Mouse (Mus musculus) embryonic facial prominence, embryonic 12.5 days (tissue): ENCODE results near the gene Morc1. TPM values are rescaled to one million over a fixed set of nuclear protein-coding genes. Genes with fewer than 3 reads are reported as not detected.

Experiments
- ATAC-seq: fragments of 200-750 bp; cut with Nextera tagmentation; 2 replicates; pipeline ENCODE4 v1.8.0; 2017; ENCODE audit not compliant: insufficient number of reproducible peaks, insufficient read depth, low FRiP score, low TSS enrichment
- H3K27ac ChIP-seq: fragments of 300-500 bp; sonication (generic); 2 replicates; pipeline ENCODE4 v1.5.1; 2016; ENCODE audit warnings: mild to moderate bottlenecking
- H3K27me3 ChIP-seq: fragments of 300-500 bp; sonication (generic); 2 replicates; pipeline ENCODE4 v1.6.1; 2016; ENCODE audit warnings: mild to moderate bottlenecking, moderate library complexity
- H3K36me3 ChIP-seq: fragments of 300-500 bp; sonication (generic); 2 replicates; pipeline ENCODE4 v1.6.1; 2016; ENCODE audit warnings: mild to moderate bottlenecking
- H3K4me1 ChIP-seq: fragments of 300-500 bp; sonication (generic); 2 replicates; pipeline ENCODE4 v1.6.1; 2016
- H3K4me2 ChIP-seq: fragments of 300-500 bp; sonication (generic); replicated peaks from 2 replicates; pipeline ENCODE4 v1.6.1; 2016; ENCODE audit warnings: mild to moderate bottlenecking, moderate library complexity
- H3K4me3 ChIP-seq: fragments of 300-500 bp; sonication (generic); 2 replicates; pipeline ENCODE4 v1.5.1; 2016; ENCODE audit warnings: mild to moderate bottlenecking
- H3K9ac ChIP-seq: fragments of 300-500 bp; sonication (generic); 2 replicates; pipeline ENCODE4 v1.6.1; 2016; ENCODE audit warnings: mild to moderate bottlenecking, moderate library complexity
- H3K9me3 ChIP-seq: fragments of 300-500 bp; sonication (generic); 2 replicates; pipeline ENCODE4 v1.6.1; 2016; ENCODE audit warnings: mild to moderate bottlenecking, moderate library complexity
- WGBS: fragments of 180-500 bp; shearing (Covaris S2); methylation state at CpG from one replicate; pipeline ENCODE4 v1.1.7; 2016; 5-methylcytosine and 5-hydroxymethylcytosine counted together
- polyA plus RNA-seq: library from polyadenylated mRNA; unstranded; fragments of >200 nt; fragmentation: Nextera tagmentation; extraction: Ambion mirVana; gene quantifications from 2 replicates; pipeline ENCODE4 v1.2.1, GENCODE M21; 2016

The Morc1 gene
- polyA plus RNA-seq, 1 experiment from 2014 or later: not detected

GRCm38 (mm10) chr16:48671696-48672095, 240.7 kb downstream of the Morc1 start:
- Histone ChIP-seq H3K4me3 (no peak overlapping the region), H3K4me1 (no peaks in the 10 kb centered on the region), H3K36me3 (no peaks in the 10 kb centered on the region), H3K9ac (no peak overlapping the region), H3K9me3 (no peaks in the 10 kb centered on the region), H3K4me2 (no peak overlapping the region), H3K27ac (no peak overlapping the region), H3K27me3 (no peaks in the 10 kb centered on the region)
- no peak for ATAC-seq
- 59% methylated on average over 5 of the region's 5 CpGs for WGBS

GRCm38 (mm10) chr16:48672664-48673063, 241.6 kb downstream of the Morc1 start:
- WGBS: 77% methylated on average over 3 of the region's 3 CpGs
- no peak overlapping the region for H3K27ac ChIP-seq
- H3K9ac ChIP-seq: no peak overlapping the region
- H3K27me3 ChIP-seq: no peaks in the 10 kb centered on the region
- H3K36me3 ChIP-seq: no peaks in the 10 kb centered on the region
- no peaks in the 10 kb centered on the region for H3K4me1 ChIP-seq
- no peak overlapping the region for H3K4me2 ChIP-seq
- H3K9me3 ChIP-seq: no peaks in the 10 kb centered on the region
- ATAC-seq: no peak
- no peak overlapping the region for H3K4me3 ChIP-seq

- Histone ChIP-seq H3K27ac (no peak overlapping the region), H3K36me3 (no peaks in the 10 kb centered on the region), H3K9ac (no peak overlapping the region), H3K4me2 (no peak overlapping the region), H3K9me3 (no peaks in the 10 kb centered on the region), H3K4me3 (no peak overlapping the region), H3K27me3 (no peaks in the 10 kb centered on the region), H3K4me1 (no peaks in the 10 kb centered on the region)
- 0 out of 2 replicates have a peak, but pooled peaks have one; percentile 69 for ATAC-seq
- WGBS: 14% methylated on average over 10 of the region's 10 CpGs
Observed at GRCm38 (mm10) chr16:48675607-48676006, 244.6 kb downstream of the Morc1 start.

GRCm38 (mm10) chr16:48676205-48676604, 245.2 kb downstream of the Morc1 start:
- H3K27ac ChIP-seq: no peak overlapping the region
- no peak overlapping the region for H3K4me3 ChIP-seq
- H3K27me3 ChIP-seq: no peaks in the 10 kb centered on the region
- no peak for ATAC-seq
- H3K9ac ChIP-seq: no peak overlapping the region
- H3K4me2 ChIP-seq: no peak overlapping the region
- H3K4me1 ChIP-seq: no peaks in the 10 kb centered on the region
- no peaks in the 10 kb centered on the region for H3K9me3 ChIP-seq
- 76% methylated on average over 2 of the region's 2 CpGs for WGBS
- no peaks in the 10 kb centered on the region for H3K36me3 ChIP-seq

- no peak overlapping the region for H3K27ac ChIP-seq
- H3K9me3 ChIP-seq: no peaks in the 10 kb centered on the region
- no peak overlapping the region for H3K4me2 ChIP-seq
- WGBS: 79% methylated on average over 5 of the region's 5 CpGs
- no peaks in the 10 kb centered on the region for H3K4me1 ChIP-seq
- no peak overlapping the region for H3K9ac ChIP-seq
- H3K4me3 ChIP-seq: no peak overlapping the region
- ATAC-seq: no peak
- no peaks in the 10 kb centered on the region for H3K27me3 ChIP-seq
- no peaks in the 10 kb centered on the region for H3K36me3 ChIP-seq
Observed at GRCm38 (mm10) chr16:48677381-48677780, 246.3 kb downstream of the Morc1 start.

- H3K36me3 ChIP-seq: no peaks in the 10 kb centered on the region
- no peak overlapping the region for H3K27ac ChIP-seq
- H3K4me1 ChIP-seq: no peaks in the 10 kb centered on the region
- WGBS: 90% methylated on average over 1 of the region's 1 CpGs
- no peak overlapping the region for H3K9ac ChIP-seq
- H3K9me3 ChIP-seq: no peaks in the 10 kb centered on the region
- no peak for ATAC-seq
- H3K4me2 ChIP-seq: no peak overlapping the region
- H3K4me3 ChIP-seq: no peak overlapping the region
- no peaks in the 10 kb centered on the region for H3K27me3 ChIP-seq
Observed at GRCm38 (mm10) chr16:48678029-48678428, 247.0 kb downstream of the Morc1 start.

Other genes with a start within 250 kb of the Morc1 start
- not detected in 2 replicates for gene Dppa4, start 147.5 kb upstream of the Morc1 start, polyA plus RNA-seq
- not detected in 2 replicates for gene Dppa2, start 127.3 kb upstream of the Morc1 start, polyA plus RNA-seq
- not detected in 2 replicates for gene Gm5485, start 18.8 kb upstream of the Morc1 start, polyA plus RNA-seq